Mouse (Mus musculus) retina, postnatal 1 day (tissue): Measurements from ENCODE around the gene Dot1l.
A peak's percentile ranks its signal among the peaks of the same experiment; 100 is the strongest.
"Not testable (repeated sequence)": the region's sequence is repeated elsewhere in the genome, so short reads cannot be mapped to it uniquely, and the experiment has no call there.

ENCODE experiments used
- DNase-seq: peaks from one replicate; pipeline ENCODE4 v3.0.0-alpha.2; 2012

Dot1l gene

GRCm38 (mm10) chr10:80814800-80815199, 59.8 kb downstream of the Dot1l start:
- DNase-seq, result no peak

GRCm38 (mm10) chr10:80816303-80816702, 61.3 kb downstream of the Dot1l start:
- DNase-seq, result not testable (repeated sequence)

DNA sequence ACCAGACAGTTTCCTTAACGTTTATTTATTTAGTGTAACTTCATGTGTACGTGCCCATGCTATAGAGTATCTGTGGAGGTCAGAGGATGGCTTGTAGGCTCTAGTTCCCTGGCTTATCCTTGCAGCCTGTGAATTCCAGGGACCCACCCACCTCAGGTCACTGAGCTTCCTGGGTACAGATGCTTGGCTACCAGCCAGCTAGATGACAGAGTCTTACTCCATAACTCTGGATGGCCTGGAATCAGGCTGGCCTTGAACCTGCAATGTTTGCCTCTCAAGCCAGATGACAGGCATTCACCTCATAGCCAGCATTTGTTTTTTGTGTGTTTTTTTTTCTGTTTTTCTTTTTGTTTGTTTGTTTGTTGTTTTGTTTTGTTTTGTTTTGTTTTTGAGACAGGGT, 62.2 kb downstream of the Dot1l start:
- no peak for DNase-seq

GRCm38 (mm10) chr10:80817955-80818354, 62.9 kb downstream of the Dot1l start:
- not testable (repeated sequence) for DNase-seq

- no peak for DNase-seq
Observed at GRCm38 (mm10) chr10:80818599-80819281, 63.7 kb downstream of the Dot1l start.

GRCm38 (mm10) chr10:80819406-80819805, 64.4 kb downstream of the Dot1l start:
- DNase-seq, result no peak

DNA sequence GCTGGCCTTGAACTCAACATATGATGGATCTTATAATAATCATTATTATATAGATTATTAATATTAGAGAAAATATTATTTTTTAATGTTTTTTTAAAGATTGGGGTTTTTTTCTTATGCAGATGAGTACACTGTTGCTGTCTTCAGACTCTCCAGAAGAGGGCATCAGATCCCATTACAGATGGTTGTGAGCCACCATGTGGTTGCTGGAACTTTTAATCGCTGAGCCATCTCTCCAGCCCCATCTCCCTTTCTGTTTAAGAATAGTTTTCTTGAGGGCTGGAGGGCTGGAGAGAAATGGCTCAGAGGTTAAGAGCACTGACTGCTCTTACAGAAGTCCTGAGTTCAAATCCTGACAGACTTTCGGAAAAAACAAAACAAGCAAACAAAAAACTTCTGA, 67.0 kb downstream of the Dot1l start:
- peak; percentile 61 for DNase-seq

DNA sequence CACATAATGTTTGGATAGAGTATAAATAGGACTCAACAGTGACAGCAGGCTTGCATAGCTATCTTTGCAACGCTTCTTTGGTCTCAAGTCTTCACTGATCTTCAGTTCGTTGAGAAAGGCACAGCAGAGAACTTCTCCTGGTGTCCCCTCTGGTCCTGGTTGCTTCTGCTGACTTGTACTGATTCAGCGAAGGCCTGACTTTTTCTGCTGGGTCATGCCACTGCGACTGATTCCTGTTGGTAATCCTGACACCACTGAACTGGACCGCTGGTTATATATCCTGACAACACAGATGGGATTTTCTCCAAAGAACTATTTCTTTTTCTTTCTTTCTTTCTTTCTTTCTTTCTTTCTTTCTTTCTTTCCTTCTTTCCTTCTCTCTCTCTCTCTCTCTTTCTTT, 67.5 kb downstream of the Dot1l start:
- DNase-seq, result no peak

- DNase-seq, result no peak
Observed at GRCm38 (mm10) chr10:80823316-80823715, 68.3 kb downstream of the Dot1l start.

- no peak for DNase-seq
Observed at GRCm38 (mm10) chr10:80823847-80824643, 69.0 kb downstream of the Dot1l start.

DNA sequence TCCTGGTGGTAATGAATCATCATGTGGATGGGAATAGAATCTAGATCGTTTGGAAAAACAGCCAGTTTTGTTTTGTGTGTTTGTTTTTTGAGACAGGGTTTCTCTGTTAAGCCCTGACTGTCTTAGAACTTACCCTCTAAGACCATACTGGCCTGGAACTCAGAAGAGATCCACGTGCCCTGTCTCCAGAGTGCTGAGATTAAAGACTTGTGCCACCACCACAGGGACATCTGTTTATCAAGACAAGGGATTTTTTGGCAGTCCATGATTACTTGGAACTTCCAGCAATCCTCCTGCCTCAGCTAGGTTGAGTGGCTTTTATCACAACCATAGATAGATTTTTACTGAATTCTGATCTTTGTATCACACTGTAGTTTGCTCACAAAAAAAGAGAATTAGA, 69.8 kb downstream of the Dot1l start:
- no peak for DNase-seq

- DNase-seq, result peak; percentile 100
Observed at GRCm38 (mm10) chr10:80826151-80827062, 71.4 kb downstream of the Dot1l start, which contains the start of gene Oaz1. Gene Oaz1 (plus strand): TSS chr10:80826656.

DNA sequence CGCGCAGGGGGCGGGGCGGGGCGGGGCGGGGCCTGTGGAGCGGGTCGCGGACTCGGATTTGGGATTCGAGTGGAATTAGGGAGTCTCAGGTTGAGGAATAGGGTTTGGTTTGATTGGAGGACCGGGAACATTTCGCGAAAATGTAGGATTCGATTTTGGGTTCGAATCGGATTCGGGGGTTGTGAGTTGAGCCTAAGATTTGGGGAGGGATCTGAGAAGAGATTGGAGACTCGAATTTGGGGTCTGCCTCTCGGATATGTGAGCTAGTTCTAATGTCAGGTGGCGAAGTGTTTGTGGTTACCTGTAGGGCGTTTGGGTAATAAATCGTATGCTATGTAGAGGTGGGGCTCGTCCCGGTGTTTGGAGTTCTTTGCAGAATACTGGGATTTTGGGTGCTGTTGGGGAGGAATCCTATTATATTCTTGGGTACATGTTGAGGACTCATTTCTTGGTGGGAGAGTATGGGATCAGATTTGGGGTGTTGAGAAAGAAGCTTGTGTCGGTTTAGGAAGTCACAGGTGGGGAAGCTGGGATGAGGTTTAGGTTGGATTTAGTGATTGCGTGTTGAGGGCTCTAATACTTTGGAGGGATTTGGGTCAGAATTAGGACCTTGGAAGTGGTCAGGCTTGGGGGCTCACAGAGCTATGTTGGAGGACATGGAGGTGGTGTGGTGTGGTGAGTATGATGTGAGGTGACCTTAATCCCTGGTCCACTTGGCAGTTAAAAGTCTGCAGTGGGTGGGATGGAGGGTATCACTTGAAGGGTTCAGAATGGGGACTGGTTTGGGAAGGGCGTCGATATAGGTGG, 72.3 kb downstream of the Dot1l start:
- no peak for DNase-seq

DNA sequence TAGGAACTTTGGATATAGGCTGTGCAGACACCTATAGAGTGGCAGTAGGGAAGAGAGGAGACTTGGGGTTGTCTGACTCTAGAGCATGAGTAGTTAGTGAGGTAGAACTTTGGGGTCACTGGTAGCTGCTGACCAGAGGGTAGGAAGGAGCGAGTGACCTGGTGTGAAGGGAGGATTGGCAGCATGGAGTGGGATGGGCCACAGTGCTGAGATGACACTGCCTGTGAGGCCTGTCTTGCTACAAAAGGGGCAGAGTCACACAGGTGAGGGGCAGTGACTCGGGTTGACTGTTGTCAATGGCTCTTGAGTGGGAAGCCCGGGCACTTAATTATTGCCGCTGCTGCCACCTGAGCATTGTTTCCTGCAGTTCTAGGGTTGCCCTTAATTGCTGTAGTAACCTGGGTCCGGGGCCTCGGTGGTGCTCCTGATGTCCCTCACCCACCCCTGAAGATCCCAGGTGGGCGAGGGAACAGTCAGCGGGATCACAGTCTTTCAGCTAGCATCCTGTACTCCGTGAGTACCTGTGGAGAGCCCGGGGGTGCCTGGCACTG, 72.9 kb downstream of the Dot1l start:
- DNase-seq, result no peak

DNA sequence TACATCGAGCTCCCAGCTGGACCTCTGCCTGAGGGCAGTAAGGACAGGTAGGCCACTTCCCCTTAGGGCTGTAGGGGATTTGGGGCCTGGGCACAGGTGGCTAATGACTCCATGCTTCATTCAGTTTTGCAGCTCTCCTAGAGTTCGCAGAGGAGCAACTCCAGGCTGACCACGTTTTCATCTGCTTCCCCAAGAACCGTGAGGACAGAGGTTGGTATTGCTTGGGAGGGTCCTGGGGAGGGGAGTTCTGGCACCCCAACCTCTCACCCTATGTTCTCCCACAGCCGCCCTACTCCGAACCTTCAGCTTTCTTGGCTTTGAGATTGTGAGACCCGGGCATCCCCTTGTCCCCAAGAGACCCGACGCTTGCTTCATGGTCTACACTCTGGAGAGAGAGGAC, 73.6 kb downstream of the Dot1l start:
- not testable (repeated sequence) for DNase-seq

GRCm38 (mm10) chr10:80829359-80830278, 74.6 kb downstream of the Dot1l start:
- DNase-seq, result no peak

DNA sequence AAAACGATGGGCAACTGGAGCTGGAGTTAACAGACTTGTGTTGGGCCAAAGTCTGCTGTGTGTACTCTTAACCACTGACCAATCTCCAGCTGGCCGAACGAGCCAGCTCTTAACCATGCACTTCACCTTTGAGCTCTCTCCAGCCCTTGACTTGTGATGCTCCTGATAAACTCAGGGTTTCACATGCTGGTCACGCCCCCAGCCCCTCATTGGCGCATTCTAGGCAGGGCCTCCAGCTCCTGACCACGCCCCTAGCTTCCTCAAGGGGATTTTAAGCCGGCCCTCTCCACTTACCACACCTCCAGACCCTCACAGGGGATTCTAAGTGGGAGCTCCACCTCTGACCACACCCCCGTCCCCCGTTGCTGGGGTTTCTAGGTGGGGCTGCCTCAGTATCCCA, 76.1 kb downstream of the Dot1l start:
- peak; percentile 86 for DNase-seq

DNA sequence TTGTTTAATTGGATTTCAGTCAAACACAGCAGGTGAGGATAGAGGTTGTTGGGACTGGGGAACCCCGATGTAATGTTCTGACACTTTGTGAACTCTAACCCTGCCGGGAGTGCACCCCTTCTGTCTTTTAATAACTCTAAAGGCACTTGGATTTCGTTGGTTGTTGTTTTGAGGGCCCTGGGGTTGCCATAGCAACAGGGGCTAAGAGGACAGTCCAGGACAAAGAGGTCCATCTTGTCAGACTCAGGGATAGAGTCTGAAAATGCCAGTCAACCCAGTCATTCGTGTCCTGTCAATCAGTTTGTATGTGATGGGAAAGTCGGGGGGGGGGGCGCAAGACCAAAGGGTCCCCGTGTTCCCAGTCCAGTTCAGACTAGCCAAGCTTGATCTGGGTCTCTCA, 77.8 kb downstream of the Dot1l start:
- peak; percentile 52 for DNase-seq

- DNase-seq, result peak; percentile 69
Observed at GRCm38 (mm10) chr10:80835617-80836016, 80.6 kb downstream of the Dot1l start.

- DNase-seq, result peak; percentile 79
Observed at GRCm38 (mm10) chr10:80836949-80837379, 82.0 kb downstream of the Dot1l start.

DNA sequence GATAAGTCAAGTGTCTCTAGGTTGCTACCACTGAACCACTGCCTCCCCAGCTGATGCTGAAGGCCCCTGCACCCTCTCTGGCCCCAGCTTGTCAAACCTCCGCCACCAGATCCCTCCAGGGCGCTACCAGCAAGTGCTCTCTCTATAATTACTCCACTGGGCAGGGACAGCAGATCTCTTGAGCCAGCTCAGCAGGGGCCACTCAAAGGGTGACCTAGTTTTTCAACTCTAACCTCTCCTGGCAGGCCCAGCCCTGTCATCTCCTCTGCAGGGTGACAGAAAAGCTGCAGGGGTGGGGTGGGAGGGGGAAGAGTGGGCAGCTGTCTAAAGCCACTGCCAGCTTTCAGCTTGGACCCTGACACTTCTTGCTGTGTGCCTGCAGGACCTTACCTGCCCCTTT, 82.8 kb downstream of the Dot1l start:
- DNase-seq, result peak; percentile 93
